Mouse (Mus musculus) gastrocnemius, postnatal 36 days (tissue): Measurements from ENCODE around the gene Rhbdd1. TPM values are rescaled to one million over a fixed set of nuclear protein-coding genes. Genes with fewer than 3 reads are reported as not detected.
A peak's percentile ranks its signal among the peaks of the same experiment; 100 is the strongest.

ENCODE experiments used
- DNase-seq, 2 experiments: peaks; one replicate each; pipeline ENCODE4 v3.0.0; 2022
- intact Hi-C: fragments of 180-260 bp; cut with DNase I; formaldehyde crosslinking; loops from one replicate; pipeline ENCODE4 v1.15.1; 2025
- total RNA-seq, 2 experiments: library from RNA; stranded (reverse); gene quantifications; 2 replicates each; pipeline ENCODE4 v1.2.3; 2021

Rhbdd1 gene
- total RNA-seq, 2 experiments from 2014 or later, result 6.4 to 7.7 TPM

- no peak for DNase-seq
- intact Hi-C loops, result no loop called here
Measured at GRCm38 (mm10) chr1:82412085-82412484, 95.8 kb downstream of the Rhbdd1 start.

GRCm38 (mm10) chr1:82414434-82415045, 98.3 kb downstream of the Rhbdd1 start:
- no peak for DNase-seq
- intact Hi-C loops, result no loop called here

GRCm38 (mm10) chr1:82415641-82416040, 99.4 kb downstream of the Rhbdd1 start:
- intact Hi-C loops, result no loop called here
- DNase-seq, result no peak

- intact Hi-C loops, result no loop called here
- no peak for DNase-seq
Measured at GRCm38 (mm10) chr1:82427729-82428128, 111.5 kb downstream of the Rhbdd1 start.

DNA sequence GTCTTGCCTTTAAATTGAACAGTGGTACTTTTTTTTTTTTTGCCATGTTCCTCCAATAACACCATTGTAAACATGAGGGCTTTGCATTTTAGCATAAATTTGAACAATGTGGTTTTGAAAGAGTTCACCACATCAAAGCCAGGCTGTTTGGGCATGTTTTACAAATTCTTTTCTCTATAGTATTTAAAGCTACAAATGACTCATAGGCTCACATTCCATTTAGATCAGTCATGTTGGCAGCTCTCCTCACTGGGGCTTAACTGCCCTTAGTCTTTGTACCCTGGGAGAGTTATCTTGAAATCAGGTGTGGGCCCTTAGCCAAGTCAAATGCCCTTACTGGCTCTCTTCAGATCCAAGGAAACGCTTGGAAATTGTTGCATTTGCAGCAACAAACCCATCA, 112.8 kb downstream of the Rhbdd1 start:
- intact Hi-C loops, result no loop called here
- DNase-seq, result no peak

DNA sequence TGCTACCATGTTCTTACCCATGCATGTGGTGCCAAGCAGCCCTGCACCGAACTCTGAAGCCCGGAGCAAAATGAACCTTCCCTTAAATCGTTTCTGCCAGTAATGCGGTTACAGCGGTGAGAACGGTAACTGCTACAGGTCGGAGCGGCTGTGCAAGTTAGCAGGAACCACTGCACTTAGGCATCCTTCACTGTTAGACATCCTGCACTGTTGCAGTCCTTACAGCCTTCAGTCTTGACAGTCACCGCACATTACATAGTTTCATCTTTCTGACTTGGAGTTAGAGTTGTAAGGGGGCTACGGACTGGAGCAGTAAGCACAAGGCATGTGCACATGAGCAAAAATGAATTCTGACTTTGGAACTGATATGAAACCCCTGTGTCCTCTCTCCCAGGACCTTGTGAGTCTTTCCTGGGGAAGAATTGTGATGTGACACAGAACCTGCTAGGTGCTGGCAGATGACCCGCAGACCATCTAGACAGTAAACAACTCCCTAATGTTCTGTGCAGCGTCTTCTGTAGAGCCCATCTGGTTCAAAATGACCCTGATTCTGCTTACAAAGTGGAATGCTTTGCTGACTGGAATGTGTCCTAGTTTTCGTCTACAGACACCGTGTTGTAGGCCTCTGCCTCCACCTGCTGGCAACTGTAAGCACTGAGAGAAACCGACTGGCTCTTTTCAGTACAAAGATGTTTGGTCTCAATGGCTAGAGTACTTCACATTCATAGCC, 116.8 kb downstream of the Rhbdd1 start:
- intact Hi-C loops, result loop anchor here (5.0 to 10.0 kb wide), 3 partner anchors 141 to 1116 kb away; partner anchors contain the start of gene Irs1
- DNase-seq, result peak; percentile 34 to 50

GRCm38 (mm10) chr1:82433649-82434005, 117.4 kb downstream of the Rhbdd1 start:
- DNase-seq, result no peak
- intact Hi-C loops, result loop anchor here (5.0 to 10.0 kb wide), 3 partner anchors 141 to 1116 kb away; partner anchors contain the start of gene Irs1

DNA sequence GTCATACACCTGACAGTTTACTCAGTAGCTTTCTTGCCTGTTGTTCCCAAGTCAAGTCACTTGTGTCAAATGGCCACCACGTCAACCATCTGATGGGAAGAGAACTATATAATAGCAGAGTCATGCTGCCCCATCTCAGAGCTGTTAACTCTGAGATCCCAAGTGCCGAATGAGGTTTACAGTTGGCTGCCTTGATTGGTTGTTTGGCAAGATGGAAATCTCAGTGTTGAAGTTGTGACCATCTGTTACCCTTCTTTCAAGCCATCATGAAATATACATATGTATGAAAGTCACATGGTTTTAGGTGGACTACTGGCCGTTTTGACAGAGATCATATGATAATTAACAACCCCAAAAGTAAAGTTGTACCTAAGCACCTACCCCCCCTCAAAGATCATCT, 121.0 kb downstream of the Rhbdd1 start:
- intact Hi-C loops, result loop anchor here (10.0 kb wide), 1 partner anchor 922 kb away; no protein-coding TSS in a partner anchor
- DNase-seq, result no peak

DNA sequence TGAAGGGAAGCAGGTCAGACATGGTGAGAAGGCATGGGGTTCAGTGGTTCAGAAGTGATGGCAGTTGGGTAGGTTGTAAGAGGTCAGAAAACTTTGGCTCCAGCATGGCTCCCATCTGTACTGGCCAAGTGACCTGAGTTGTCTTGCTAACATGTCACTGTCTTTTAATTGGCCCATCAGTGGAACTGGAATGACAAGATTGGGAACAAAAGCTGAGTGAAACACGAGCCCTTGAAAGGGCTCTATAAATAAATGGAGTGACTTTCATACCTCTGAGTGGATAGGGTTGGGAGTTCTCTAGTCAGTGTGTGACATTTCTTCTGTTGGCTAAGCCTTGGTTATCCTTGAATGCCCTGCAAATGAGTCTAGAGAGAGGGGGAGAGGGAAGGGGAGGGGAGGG, 123.9 kb downstream of the Rhbdd1 start:
- DNase-seq, result no peak
- intact Hi-C loops, result no loop called here

DNA sequence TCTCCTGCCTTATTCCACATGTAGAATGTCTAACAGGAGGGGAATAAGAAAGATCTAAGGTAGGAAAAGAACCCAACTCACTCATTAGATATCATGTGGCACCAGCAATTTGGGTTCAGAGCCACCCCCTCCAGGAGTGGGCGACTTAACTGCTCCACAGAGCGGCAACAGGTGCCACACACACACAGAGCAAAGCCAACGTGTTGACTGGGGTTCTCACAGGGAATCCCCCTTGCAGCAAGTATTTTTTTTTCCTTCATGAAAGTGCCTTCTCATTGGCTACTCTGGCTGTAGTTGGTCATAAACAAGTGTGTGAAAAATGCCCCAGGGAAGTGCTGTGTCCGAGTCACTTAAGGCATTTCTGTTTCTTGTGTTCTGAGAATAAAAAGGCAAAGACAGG, 127.3 kb downstream of the Rhbdd1 start:
- DNase-seq, result no peak
- intact Hi-C loops, result no loop called here

GRCm38 (mm10) chr1:82446049-82446448, 129.8 kb downstream of the Rhbdd1 start:
- DNase-seq, result no peak
- intact Hi-C loops, result no loop called here

- intact Hi-C loops, result no loop called here
- no peak for DNase-seq
Measured at GRCm38 (mm10) chr1:82449851-82450250, 133.6 kb downstream of the Rhbdd1 start.

DNA sequence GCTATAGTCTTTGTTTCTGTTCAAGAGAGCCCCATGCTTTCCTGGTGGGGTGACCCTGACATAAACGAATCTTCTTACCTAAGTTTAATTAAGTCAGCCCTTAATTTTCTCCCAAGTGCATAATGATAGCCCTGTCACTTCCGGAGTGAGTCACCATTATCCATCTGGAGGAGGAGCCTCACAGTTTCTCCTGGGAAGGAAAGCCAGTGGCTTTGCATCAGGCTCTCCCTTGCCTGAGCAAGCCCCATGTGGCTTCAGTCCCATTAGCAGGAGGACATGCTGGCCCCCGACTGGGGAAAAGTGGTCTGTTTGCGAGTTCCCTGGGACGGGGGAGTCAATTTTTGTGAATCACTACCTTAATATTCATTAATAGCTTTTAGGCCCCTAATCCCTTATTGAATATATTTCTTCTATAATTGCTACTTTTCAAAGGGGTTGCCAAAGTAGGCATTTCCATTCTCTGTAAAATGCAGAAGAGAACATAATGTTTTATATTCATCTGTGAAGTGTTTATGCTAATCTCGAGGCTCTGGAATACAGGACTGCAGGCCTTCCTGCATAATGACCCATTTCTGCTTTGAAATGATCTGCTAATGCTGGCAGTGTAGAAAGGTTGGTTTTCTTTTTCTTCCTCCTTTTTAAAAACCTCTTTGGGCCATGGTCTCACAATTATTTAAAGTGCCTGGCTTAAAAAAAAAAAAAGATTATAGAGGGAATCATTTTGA, 135.8 kb downstream of the Rhbdd1 start:
- DNase-seq, result no peak
- intact Hi-C loops, result no loop called here

GRCm38 (mm10) chr1:82454031-82454430, 137.8 kb downstream of the Rhbdd1 start:
- DNase-seq, result no peak
- intact Hi-C loops, result no loop called here

GRCm38 (mm10) chr1:82459350-82459749, 143.1 kb downstream of the Rhbdd1 start:
- no peak for DNase-seq
- intact Hi-C loops, result no loop called here

- intact Hi-C loops, result no loop called here
- no peak for DNase-seq
Measured at GRCm38 (mm10) chr1:82459926-82460325, 143.7 kb downstream of the Rhbdd1 start.

DNA sequence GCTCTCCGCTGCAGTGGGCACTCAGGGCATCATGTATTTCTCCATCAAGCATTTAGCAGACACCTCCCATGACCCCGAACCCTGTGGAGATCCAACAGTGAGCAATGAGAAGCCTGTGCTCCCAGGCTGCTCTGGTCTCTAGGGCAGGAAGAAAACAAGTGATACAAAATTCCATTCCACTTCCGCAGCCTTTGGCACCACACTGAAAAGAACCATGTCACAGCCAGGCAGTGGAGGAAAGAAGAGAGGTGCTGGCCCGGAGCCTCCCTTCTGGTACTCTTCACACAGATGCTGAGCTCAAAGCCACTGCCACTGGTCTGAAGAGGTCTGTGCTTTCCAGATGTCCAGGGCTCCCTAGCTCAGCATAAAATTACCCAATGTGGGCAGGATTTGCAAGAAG, 144.8 kb downstream of the Rhbdd1 start:
- DNase-seq, result peak; percentile 45 to 49

GRCm38 (mm10) chr1:82465321-82465853, 149.1 kb downstream of the Rhbdd1 start:
- no peak for DNase-seq
- intact Hi-C loops, result no loop called here

More for the DNA sequence above, 144.8 kb downstream of the Rhbdd1 start:
- intact Hi-C loops, result no loop called here

DNA sequence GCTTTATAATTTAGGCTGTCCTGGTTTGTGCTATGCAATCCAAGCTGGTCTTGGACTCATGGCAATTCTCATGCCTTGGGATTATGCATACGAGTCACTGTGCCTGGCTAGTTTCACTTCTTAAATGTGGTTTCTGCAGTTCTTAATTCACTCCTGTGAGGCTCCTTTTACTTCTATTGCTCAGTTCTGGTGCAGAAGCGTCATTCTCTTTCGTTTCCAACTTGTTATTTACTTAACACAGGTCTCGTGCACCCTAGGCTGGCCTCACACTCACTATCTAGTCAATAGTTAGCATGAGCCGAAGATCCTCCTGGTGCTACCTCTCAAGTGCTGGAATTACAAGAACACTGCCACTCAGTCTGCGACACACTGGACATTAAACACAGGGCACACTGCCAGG, 152.6 kb downstream of the Rhbdd1 start:
- intact Hi-C loops, result no loop called here
- DNase-seq, result no peak

GRCm38 (mm10) chr1:82470516-82471225, 154.4 kb downstream of the Rhbdd1 start:
- no peak for DNase-seq
- intact Hi-C loops, result no loop called here

DNA sequence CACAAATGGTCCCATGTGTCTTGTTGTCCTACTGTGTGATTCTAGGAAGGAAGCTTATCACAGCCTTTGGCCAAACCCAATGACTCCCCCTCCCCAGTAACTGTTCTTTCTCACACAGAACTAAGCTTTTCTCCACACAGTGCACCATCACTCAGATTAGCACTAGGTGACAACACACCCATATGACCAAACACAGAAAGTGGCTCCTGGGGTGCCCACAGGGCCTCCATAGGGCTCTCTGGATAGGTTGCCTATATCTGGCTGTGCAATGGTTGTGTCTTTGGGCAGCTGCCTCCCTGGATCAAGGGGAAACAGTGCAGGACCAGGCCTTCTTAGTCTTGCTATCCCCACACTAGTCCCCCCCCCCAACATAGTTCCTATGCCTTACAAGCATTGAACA, 157.2 kb downstream of the Rhbdd1 start:
- intact Hi-C loops, result no loop called here
- DNase-seq, result no peak
